Mouse (Mus musculus) liver, adult 2 months (tissue): ENCODE data around the gene Pld1. TPM values are rescaled to one million over a fixed set of nuclear protein-coding genes. Genes with fewer than 3 reads are reported as not detected.

Experiments used
- DNase-seq: peaks from one replicate; pipeline ENCODE4 v3.0.0-alpha.2; 2011; ENCODE audit warnings: low read depth, low spot score; ENCODE audit errors: extremely low read depth
- H3K27ac ChIP-seq: fragments of 200-500 bp; replicated peaks from 2 replicates; pipeline ENCODE4 v1.5.1; 2012; ENCODE audit warnings: low read depth, mild to moderate bottlenecking, control low read depth, inconsistent platforms, low read length; ENCODE audit not compliant: insufficient read depth
- H3K27me3 ChIP-seq: fragments of 200-500 bp; 2 replicates; pipeline ENCODE4 v1.6.1; 2012; ENCODE audit warnings: mild to moderate bottlenecking, moderate library complexity, low read length, inconsistent platforms; ENCODE audit not compliant: control insufficient read depth, insufficient read depth
- H3K36me3 ChIP-seq: fragments of 200-500 bp; 2 replicates; pipeline ENCODE4 v1.6.1; 2012; ENCODE audit warnings: low read length, inconsistent platforms; ENCODE audit not compliant: control insufficient read depth, insufficient read depth
- H3K4me1 ChIP-seq: fragments of 200-500 bp; 2 replicates; pipeline ENCODE4 v1.6.1; 2011; ENCODE audit warnings: low read length; ENCODE audit not compliant: control insufficient read depth, insufficient read depth
- H3K4me3 ChIP-seq: fragments of 200-500 bp; 2 replicates; pipeline ENCODE4 v1.5.1; 2011; ENCODE audit warnings: low read depth, mild to moderate bottlenecking, control low read depth, low read length, moderate library complexity; ENCODE audit not compliant: insufficient read depth
- H3K79me2 ChIP-seq: fragments of 200-500 bp; 2 replicates; pipeline ENCODE4 v1.6.1; 2012; ENCODE audit warnings: inconsistent platforms, mild to moderate bottlenecking, low read length, moderate library complexity; ENCODE audit not compliant: control insufficient read depth, insufficient read depth
- H3K9ac ChIP-seq: fragments of 200-500 bp; 2 replicates; pipeline ENCODE4 v1.6.1; 2012; ENCODE audit warnings: low read depth, mild to moderate bottlenecking, control low read depth, inconsistent platforms, low read length
- CTCF ChIP-seq: fragments of 200-500 bp; IDR thresholded peaks from 2 replicates; pipeline ENCODE4 v1.5.1; 2011; ENCODE audit warnings: low read depth, low read length, control low read depth
- POLR2A ChIP-seq: fragments of 200-500 bp; IDR thresholded peaks from 2 replicates; pipeline ENCODE4 v1.6.1; 2011; ENCODE audit warnings: low read length, control low read depth; ENCODE audit not compliant: insufficient read depth; ENCODE audit errors: extremely low read depth
- WGBS: fragments of 180-500 bp; shearing (Covaris S2); methylation state at CpG from one replicate; pipeline ENCODE4 v1.1.7; 2018; 5-methylcytosine and 5-hydroxymethylcytosine counted together
- polyA plus RNA-seq: library from polyadenylated mRNA; depleted of rRNA; stranded (reverse); fragments of >200 nt; gene quantifications from 2 replicates; pipeline ENCODE4 v1.2.3, GENCODE M21; 2012
- total RNA-seq: library from RNA; depleted of rRNA; stranded (reverse); fragments of >200 nt; gene quantifications from 2 replicates; pipeline ENCODE4 v1.2.3, GENCODE M21; 2014

Gene Pld1
- total and polyA plus RNA-seq, 2 experiments = 1.9 to 8.4 TPM

DNA sequence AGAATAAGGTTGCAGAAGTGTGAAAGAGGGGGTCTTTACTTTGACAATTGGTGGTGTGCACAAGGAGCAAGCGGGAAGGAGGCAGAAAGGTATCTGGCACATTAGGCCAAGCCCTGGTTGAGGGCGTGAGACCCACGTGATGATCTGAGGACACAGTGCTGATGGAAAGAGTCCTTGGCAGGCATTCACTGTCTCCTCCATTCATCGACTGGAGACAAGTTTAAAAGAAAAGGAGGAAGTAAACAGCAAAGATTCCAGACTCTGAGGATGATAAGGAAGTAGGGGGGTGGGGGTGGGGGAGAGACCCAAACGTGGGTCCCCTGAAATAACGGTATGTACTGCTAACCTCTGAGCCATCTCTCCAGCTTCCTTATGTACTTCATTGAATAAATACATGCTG is 142.5 kb downstream of the Pld1 start:
- H3K4me1 ChIP-seq = no peaks in the 10 kb centered on the region
- 58% methylated on average over 6 of the region's 6 CpGs for WGBS
- no peak overlapping the region for H3K27ac ChIP-seq
- DNase-seq = no peak
- H3K36me3 ChIP-seq = peaks cover 10% of the 10 kb centered on the region
- H3K27me3 ChIP-seq = no peaks in the 10 kb centered on the region
- H3K79me2 ChIP-seq = no peaks in the 10 kb centered on the region
- TF ChIP-seq CTCF = no peak
- TF ChIP-seq POLR2A = no peak
- H3K9ac ChIP-seq = no peak overlapping the region
- no peak overlapping the region for H3K4me3 ChIP-seq

GRCm38 (mm10) chr3:28083218-28083617 is 144.7 kb downstream of the Pld1 start:
- H3K9ac ChIP-seq = no peak overlapping the region
- no peaks in the 10 kb centered on the region for H3K27me3 ChIP-seq
- no peaks in the 10 kb centered on the region for H3K79me2 ChIP-seq
- H3K4me3 ChIP-seq = no peak overlapping the region
- TF ChIP-seq CTCF (no peak), POLR2A (no peak)
- no peaks in the 10 kb centered on the region for H3K4me1 ChIP-seq
- WGBS = 85% methylated on average over 3 of the region's 3 CpGs
- peaks cover 7% of the 10 kb centered on the region for H3K36me3 ChIP-seq
- no peak overlapping the region for H3K27ac ChIP-seq
- no peak for DNase-seq

DNA sequence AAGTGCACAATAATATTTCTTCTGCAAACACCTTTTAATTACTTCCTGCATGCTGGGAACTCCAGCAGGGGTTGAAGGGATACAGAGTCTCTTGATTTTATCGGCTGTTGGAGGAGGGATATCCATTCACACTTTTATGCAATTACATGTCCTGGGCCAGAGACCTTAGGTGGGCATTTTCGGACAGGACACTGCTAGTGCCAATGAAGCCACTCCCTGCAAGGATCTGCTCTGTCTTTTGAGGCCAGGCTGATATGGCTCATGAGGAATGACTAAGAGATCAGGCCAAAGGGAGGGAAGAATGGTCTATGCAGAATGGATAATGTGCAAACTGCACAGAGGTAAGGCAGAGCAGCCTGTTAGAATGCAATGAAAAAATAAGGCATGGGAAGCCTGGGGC is 145.8 kb downstream of the Pld1 start:
- TF ChIP-seq CTCF (no peak), POLR2A (no peak)
- no peak overlapping the region for H3K4me3 ChIP-seq
- H3K27me3 ChIP-seq = no peaks in the 10 kb centered on the region
- H3K4me1 ChIP-seq = no peaks in the 10 kb centered on the region
- no peak for DNase-seq
- H3K27ac ChIP-seq = no peak overlapping the region
- no peaks in the 10 kb centered on the region for H3K79me2 ChIP-seq
- 90% methylated on average over 2 of the region's 2 CpGs for WGBS
- H3K36me3 ChIP-seq = peaks cover 6% of the 10 kb centered on the region
- H3K9ac ChIP-seq = no peak overlapping the region

- Histone ChIP-seq H3K9ac (no peak overlapping the region), H3K79me2 (no peaks in the 10 kb centered on the region), H3K27me3 (no peaks in the 10 kb centered on the region), H3K36me3 (peaks cover 13% of the 10 kb centered on the region), H3K27ac (no peak overlapping the region), H3K4me3 (no peak overlapping the region), H3K4me1 (no peaks in the 10 kb centered on the region)
- no peak for DNase-seq
- 81% methylated on average over 1 of the region's 1 CpGs for WGBS
- TF ChIP-seq CTCF (no peak), POLR2A (no peak)
Measured at GRCm38 (mm10) chr3:28091296-28091695, 152.8 kb downstream of the Pld1 start.

GRCm38 (mm10) chr3:28091741-28092140 is 153.2 kb downstream of the Pld1 start:
- no peak overlapping the region for H3K9ac ChIP-seq
- no peak overlapping the region for H3K4me3 ChIP-seq
- TF ChIP-seq CTCF (no peak), POLR2A (no peak)
- no peaks in the 10 kb centered on the region for H3K4me1 ChIP-seq
- no peaks in the 10 kb centered on the region for H3K79me2 ChIP-seq
- H3K36me3 ChIP-seq = peaks cover 13% of the 10 kb centered on the region
- no peaks in the 10 kb centered on the region for H3K27me3 ChIP-seq
- WGBS = 92% methylated on average over 2 of the region's 2 CpGs
- H3K27ac ChIP-seq = no peak overlapping the region
- no peak for DNase-seq

- TF ChIP-seq CTCF (no peak), POLR2A (no peak)
- no peak overlapping the region for H3K27ac ChIP-seq
- no peaks in the 10 kb centered on the region for H3K4me1 ChIP-seq
- no peaks in the 10 kb centered on the region for H3K79me2 ChIP-seq
- peaks cover 16% of the 10 kb centered on the region for H3K36me3 ChIP-seq
- H3K4me3 ChIP-seq = no peak overlapping the region
- no peak overlapping the region for H3K9ac ChIP-seq
- 91% methylated on average over 9 of the region's 9 CpGs for WGBS
- DNase-seq = no peak
- no peaks in the 10 kb centered on the region for H3K27me3 ChIP-seq
Measured at GRCm38 (mm10) chr3:28093684-28094302, 155.3 kb downstream of the Pld1 start.
